In the genomic region with DNA sequence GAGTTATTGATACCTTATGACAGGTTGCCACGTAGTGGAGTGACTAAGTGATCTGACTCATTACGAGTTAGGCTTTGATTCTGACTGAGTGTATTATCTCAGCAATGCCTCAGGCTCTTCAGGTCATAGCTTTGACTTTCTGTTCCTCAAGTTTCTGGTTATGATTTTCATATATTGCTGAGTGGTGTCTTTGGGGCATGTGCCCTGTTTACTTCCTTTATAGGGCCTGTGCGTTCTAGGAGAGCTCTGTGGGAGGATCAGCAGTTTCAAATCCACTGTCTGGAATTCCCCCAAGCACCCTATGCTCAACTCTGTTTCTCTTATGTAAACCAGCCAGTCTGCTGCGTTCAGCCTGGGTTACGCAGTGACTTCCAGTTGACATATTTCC, we compare ENCODE assay signal across 11 mouse cellular contexts. TPM values are rescaled to one million over a fixed set of nuclear protein-coding genes. Genes with fewer than 3 reads are reported as not detected.
DNase-seq lines count a peak whose midpoint lies in the region; ATAC-seq and TF ChIP-seq lines count a peak whose summit lies in the region.
"Had no signal": no experiment of that assay in that cellular context is flagged by ENCODE, and none has a peak within 500 bp of the region (broad histone marks: within the 10 kb centered on the region; RNA-seq: fewer than 3 reads in every experiment).

No protein-coding gene starts in this region.

- H3K4me3 ChIP-seq in testis, adult 2 months (ENCODE audit: control insufficient read depth, low read depth, low read length), result no peak overlapping the region
- H3K4me3 ChIP-seq in lung, postnatal 0 days (ENCODE audit: low read depth, low read length), result no peak overlapping the region
- H3K4me3 ChIP-seq: hindbrain, embryonic 13.5 days; midbrain, embryonic 13.5 days had no signal

- no peaks in the 10 kb centered on the region for H3K36me3 ChIP-seq in testis, adult 2 months (ENCODE audit: control insufficient read depth, insufficient read depth, low read length)
- H3K36me3 ChIP-seq in lung, postnatal 0 days (ENCODE audit: insufficient read depth, low read length), result no peaks in the 10 kb centered on the region
- H3K36me3 ChIP-seq: hindbrain, embryonic 13.5 days; midbrain, embryonic 13.5 days had no signal

- no peak for TF ChIP-seq CTCF in testis, adult 2 months (IDR thresholded peaks at IDR 0.05; ENCODE audit: control insufficient read depth, insufficient read depth, insufficient replicate concordance, low read depth, low read length)
- TF ChIP-seq CTCF in lung, postnatal 0 days (IDR thresholded peaks at IDR 0.05), result no peak

- no peaks in the 10 kb centered on the region for H3K27me3 ChIP-seq in testis, adult 2 months (ENCODE audit: control insufficient read depth, insufficient read depth, low read length)
- H3K27me3 ChIP-seq in lung, postnatal 0 days (replicated peaks; ENCODE audit: insufficient read depth, low read length), result no peaks in the 10 kb centered on the region
- H3K27me3 ChIP-seq: hindbrain, embryonic 13.5 days; midbrain, embryonic 13.5 days had no signal

- peak; percentile 75 for ATAC-seq in lung, postnatal 0 days
- ATAC-seq: midbrain, embryonic 13.5 days had no signal

- TF ChIP-seq POLR2A in testis, adult 2 months (IDR thresholded peaks at IDR 0.05; ENCODE audit: control insufficient read depth, low read depth, low read length), result no peak

- DNase-seq in adrenal gland, adult 2 months, result peak; percentile 71
- no peak for DNase-seq in adrenal gland, postnatal 14 days
- DNase-seq in testis, postnatal 14 days (ENCODE audit: low spot score), result no peak
- DNase-seq in lung, postnatal 0 days (ENCODE audit: low spot score), result peak; percentile 60
- no peak for DNase-seq in cerebellum, postnatal 36 days
- no peak for DNase-seq in layer of hippocampus, postnatal 10 days (ENCODE audit: low spot score in 2 of 2)
- DNase-seq in thymus, postnatal 36 days, result no peak
- DNase-seq: cerebellum, adult 2 months had no signal

- H3K27ac ChIP-seq in testis, adult 2 months (ENCODE audit: control insufficient read depth, insufficient read depth, low read depth, low read length), result peak overlapping the region; percentile 84
- peak overlapping the region; percentile 59; the same call in 1 of the 2 replicates for H3K27ac ChIP-seq in lung, postnatal 0 days (ENCODE audit: low read length)
- H3K27ac ChIP-seq: hindbrain, embryonic 13.5 days; midbrain, embryonic 13.5 days had no signal

- no peak overlapping the region for H3K4me2 ChIP-seq in lung, postnatal 0 days (replicated peaks; ENCODE audit: low read depth, low read length)
- H3K4me2 ChIP-seq: hindbrain, embryonic 13.5 days; midbrain, embryonic 13.5 days had no signal

- no peak overlapping the region for H3K9ac ChIP-seq in lung, postnatal 0 days (replicated peaks; ENCODE audit: low read depth)
- H3K9ac ChIP-seq: hindbrain, embryonic 13.5 days; midbrain, embryonic 13.5 days had no signal

- H3K4me1 ChIP-seq in testis, adult 2 months (ENCODE audit: control insufficient read depth, insufficient read depth, low read length), result peaks cover 8% of the 10 kb centered on the region
- H3K4me1 ChIP-seq in lung, postnatal 0 days (ENCODE audit: insufficient read depth, low read depth, low read length), result peaks cover 9% of the 10 kb centered on the region; the same call in 1 of the 2 replicates

- TF ChIP-seq EP300 in lung, postnatal 0 days (IDR thresholded peaks at IDR 0.05), result no peak

- H3K9me3 ChIP-seq in lung, postnatal 0 days (ENCODE audit: low read length), result no peaks in the 10 kb centered on the region
- H3K9me3 ChIP-seq: hindbrain, embryonic 13.5 days; midbrain, embryonic 13.5 days had no signal

- WGBS in lung, postnatal 0 days, result 54% methylated on average over 5 of the region's 5 CpGs

RNA-seq across cellular contexts. Expression of gene Specc1l, which starts 10.7 kb away (rescaled TPM):
- 10 to 100 TPM; 58.8 to 64.0 TPM for total RNA-seq in adrenal gland, adult 2 months (2021)
- polyA plus RNA-seq in adrenal gland, adult 2 months (2012; rRNA removed), result 24.3 and 27.8 TPM in 2 replicates
- total RNA-seq in adrenal gland, postnatal 14 days (2021), result 43.6 and 50.7 TPM in 2 replicates
- polyA plus RNA-seq in testis, adult 2 months (2012; rRNA removed), result 20.7 and 24.2 TPM in 2 replicates
- 39.0 and 40.3 TPM in 2 replicates for polyA plus RNA-seq in lung, postnatal 0 days (2015; fragmentation: Nextera tagmentation; extraction: Ambion mirVana)
- total RNA-seq in layer of hippocampus, postnatal 10 days (2021), result 10 to 100 TPM; 45.9 to 47.3 TPM

Comparison
In these comparisons a context has a peak if more than half of its experiments do, and no peak if none do; other contexts are left out.
1. DNase-seq: peak in adrenal gland, adult 2 months (single experiment) and lung, postnatal 0 days (single experiment); none in adrenal gland, postnatal 14 days (single experiment), testis, postnatal 14 days (single experiment), cerebellum, postnatal 36 days (0 of 2), layer of hippocampus, postnatal 10 days (0 of 2) and thymus, postnatal 36 days (0 of 2).